20 mouse cellular contexts compared by ENCODE assay signal in genomic region chr10:82361911-82362310, GRCm38 (mm10). TPM values are rescaled to one million over a fixed set of nuclear protein-coding genes. Genes with fewer than 3 reads are reported as not detected.
"Had no signal": no experiment of that assay in that cellular context is flagged by ENCODE, and none has a peak within 500 bp of the region (broad histone marks: within the 10 kb centered on the region; RNA-seq: fewer than 3 reads in every experiment).

No protein-coding gene starts in this region.

- H3K4me3 ChIP-seq: left cerebral cortex, adult 2 months; limb, embryonic 10.5 days; midbrain, embryonic 15.5 days; neural tube, embryonic 12.5 days had no signal

- H3K4me1 ChIP-seq: limb, embryonic 10.5 days; midbrain, embryonic 15.5 days; neural tube, embryonic 12.5 days had no signal

- H3K9ac ChIP-seq: lung, embryonic 14.5 days; midbrain, embryonic 15.5 days; neural tube, embryonic 12.5 days had no signal

- DNase-seq: kidney, adult 9 months; kidney, postnatal 10 days; kidney, postnatal 4 days; lung, embryonic 14.5 days; lung, postnatal 10 days; lung, postnatal 4 days; thymus, adult 2 months; thymus, postnatal 36 days had no signal

- ATAC-seq: midbrain, embryonic 15.5 days had no signal

- H3K27ac ChIP-seq: left cerebral cortex, adult 2 months; limb, embryonic 10.5 days; midbrain, embryonic 15.5 days; neural tube, embryonic 12.5 days; stomach, postnatal 0 days had no signal

- H3K4me2 ChIP-seq: liver, embryonic 11.5 days; lung, embryonic 14.5 days; midbrain, embryonic 11.5 days; midbrain, embryonic 15.5 days; neural tube, embryonic 12.5 days had no signal

- H3K27me3 ChIP-seq: midbrain, embryonic 15.5 days; neural tube, embryonic 12.5 days had no signal

RNA-seq across cellular contexts. Expression of gene 4932415D10Rik, which starts 45.5 kb away (rescaled TPM):
- total RNA-seq: layer of hippocampus, postnatal 25 days; left cerebral cortex, adult 2 months; megakaryocyte, adult 5-6 weeks; neutrophil, adult 5-6 weeks had no signal
- polyA plus RNA-seq: limb, embryonic 10.5 days; limb, embryonic 14.5 days; liver, embryonic 11.5 days; liver, embryonic 16.5 days; lung, embryonic 14.5 days; midbrain, embryonic 11.5 days; midbrain, embryonic 15.5 days; neural tube, embryonic 12.5 days; stomach, postnatal 0 days; thymus, adult 2 months had no signal
